Mouse (Mus musculus) stomach, embryonic 16.5 days (tissue): ENCODE measurements around the gene Gm49378. TPM values are rescaled to one million over a fixed set of nuclear protein-coding genes. Genes with fewer than 3 reads are reported as not detected.

Source experiments
- ATAC-seq: fragments of 200-750 bp; cut with Nextera tagmentation; 2 replicates; pipeline ENCODE4 v1.8.0; 2017; ENCODE audit warnings: moderate number of reproducible peaks, moderate TSS enrichment; ENCODE audit not compliant: insufficient read depth, low FRiP score
- H3K27ac ChIP-seq: fragments of 300-500 bp; sonication (generic); 2 replicates; pipeline ENCODE4 v1.5.1; 2014; ENCODE audit warnings: low read length
- H3K27me3 ChIP-seq: fragments of 300-500 bp; sonication (generic); 2 replicates; pipeline ENCODE4 v1.6.1; 2014; ENCODE audit warnings: low read length, control low read depth, mixed read lengths; ENCODE audit not compliant: control insufficient read depth, insufficient read depth
- H3K36me3 ChIP-seq: fragments of 300-500 bp; sonication (generic); 2 replicates; pipeline ENCODE4 v1.6.1; 2014; ENCODE audit warnings: low read length; ENCODE audit not compliant: control insufficient read depth, insufficient read depth
- H3K4me1 ChIP-seq: fragments of 300-500 bp; sonication (generic); 2 replicates; pipeline ENCODE4 v1.6.1; 2014; ENCODE audit warnings: low read length, control low read depth, mixed read lengths; ENCODE audit not compliant: control insufficient read depth, insufficient read depth
- H3K4me2 ChIP-seq: fragments of 300-500 bp; sonication (generic); 2 replicates; pipeline ENCODE4 v1.6.1; 2014; ENCODE audit warnings: low read depth, low read length, mixed read lengths
- H3K4me3 ChIP-seq: fragments of 300-500 bp; sonication (generic); replicated peaks from 2 replicates; pipeline ENCODE4 v1.5.1; 2014; ENCODE audit warnings: mild to moderate bottlenecking, low read length
- H3K9ac ChIP-seq: fragments of 300-500 bp; sonication (generic); 2 replicates; pipeline ENCODE4 v1.6.1; 2014; ENCODE audit warnings: low read length
- H3K9me3 ChIP-seq: fragments of 300-500 bp; sonication (generic); replicated peaks from 2 replicates; pipeline ENCODE4 v1.6.1; 2016; ENCODE audit warnings: low read length, control low read depth; ENCODE audit not compliant: control insufficient read depth
- WGBS: fragments of 180-500 bp; shearing (Covaris S2); extraction: QIAGEN DNeasy Blood & Tissue Kit; methylation state at CpG from one replicate; pipeline ENCODE4 v1.1.7; 2014; 5-methylcytosine and 5-hydroxymethylcytosine counted together
- polyA plus RNA-seq: library from polyadenylated mRNA; unstranded; fragments of >200 nt; fragmentation: Nextera tagmentation; extraction: Ambion mirVana; gene quantifications from 2 replicates; pipeline ENCODE4 v1.2.1, GENCODE M21; 2015

The Gm49378 gene
- polyA plus RNA-seq, 1 experiment from 2014 or later: 2.0 TPM

- Histone ChIP-seq H3K4me2 (no peak overlapping the region), H3K9me3 (no peaks in the 10 kb centered on the region), H3K9ac (no peak overlapping the region), H3K4me1 (peaks cover 17% of the 10 kb centered on the region), H3K27me3 (no peaks in the 10 kb centered on the region), H3K36me3 (peaks cover 22% of the 10 kb centered on the region), H3K27ac (no peak overlapping the region), H3K4me3 (no peak overlapping the region)
- no peak for ATAC-seq
- WGBS: 92% methylated on average over 13 of the region's 13 CpGs
Measured at GRCm38 (mm10) chr14:55641291-55641690, 3.6 kb upstream of the Gm49378 start.

DNA sequence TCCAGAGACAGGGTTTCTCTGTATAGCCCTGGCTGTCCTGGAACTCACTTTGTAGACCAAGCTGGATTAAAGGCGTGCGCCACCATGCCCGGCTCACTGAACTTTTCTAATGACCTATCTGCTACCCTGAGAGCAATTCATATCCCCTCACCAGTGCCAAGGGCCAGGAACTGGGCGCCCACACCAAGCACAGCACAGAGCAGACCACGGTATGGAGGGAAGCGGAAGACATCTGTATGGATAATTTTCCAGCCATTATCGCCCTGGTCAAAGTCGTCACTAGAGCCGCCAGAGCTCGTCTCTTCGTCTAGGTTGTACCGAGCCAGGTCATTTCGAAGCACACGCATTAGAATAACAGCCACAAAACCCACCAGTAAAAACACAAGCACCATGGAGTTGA is 3.1 kb upstream of the Gm49378 start:
- Histone ChIP-seq H3K4me3 (no peak overlapping the region), H3K9me3 (no peaks in the 10 kb centered on the region), H3K27ac (no peak overlapping the region), H3K36me3 (peaks cover 24% of the 10 kb centered on the region), H3K9ac (no peak overlapping the region), H3K4me1 (peaks cover 22% of the 10 kb centered on the region), H3K4me2 (no peak overlapping the region), H3K27me3 (no peaks in the 10 kb centered on the region)
- ATAC-seq: no peak
- WGBS: 97% methylated on average over 14 of the region's 14 CpGs

GRCm38 (mm10) chr14:55635523-55636007 is 2.1 kb downstream of the Gm49378 start, which contains the start of gene Ipo4:
Gene Ipo4, minus strand, starts transcription at chr14:55635957.
- H3K36me3 ChIP-seq: peaks cover 29% of the 10 kb centered on the region
- H3K4me2 ChIP-seq: peak within 1 kb of the TSS; percentile 86
- no peaks in the 10 kb centered on the region for H3K27me3 ChIP-seq
- H3K4me1 ChIP-seq: peaks cover 15% of the 10 kb centered on the region
- peak within 1 kb of the TSS; percentile 79 for H3K9ac ChIP-seq
- H3K9me3 ChIP-seq: no peaks in the 10 kb centered on the region
- ATAC-seq: peak; percentile 75
- under 1% methylated on average over 33 of the region's 33 CpGs for whole genome bisulfite sequencing
- H3K4me3 ChIP-seq: peak within 1 kb of the TSS; percentile 70
- peak within 1 kb of the TSS; percentile 47; the same call in 1 of the 2 replicates for H3K27ac ChIP-seq

DNA sequence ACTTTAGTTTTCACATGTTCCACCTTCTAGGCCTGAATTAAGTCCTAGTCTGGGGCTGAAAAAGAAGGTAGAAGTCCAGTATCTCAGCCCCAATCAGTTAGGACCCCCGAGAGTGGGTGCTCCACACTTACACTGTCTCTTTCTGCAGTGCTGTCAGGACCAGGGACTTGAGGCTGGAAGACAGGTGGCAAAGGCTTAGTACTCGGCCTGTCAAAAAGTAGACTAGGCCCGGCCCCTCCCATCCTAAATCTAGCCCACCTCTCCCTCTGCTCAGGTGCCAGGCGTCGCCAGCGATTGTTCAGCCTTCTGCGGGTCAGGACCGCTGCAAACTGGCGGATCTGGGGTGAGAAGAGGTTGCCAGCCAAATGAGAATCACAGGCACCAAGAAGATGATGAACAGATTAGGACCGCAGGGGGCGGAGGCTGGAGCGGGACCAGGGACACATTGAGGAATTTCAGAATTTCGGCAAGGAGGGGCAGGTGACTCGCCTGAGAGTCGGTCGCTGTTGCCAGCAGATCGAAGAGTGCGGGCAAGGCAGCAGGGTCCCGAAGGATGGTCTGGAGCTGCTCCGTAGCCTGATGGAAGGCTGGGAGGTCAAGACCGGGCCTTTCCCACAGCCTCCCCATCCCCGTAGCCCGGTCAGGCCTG is 2.7 kb downstream of the Gm49378 start:
- peak; percentile 51 for ATAC-seq
- Histone ChIP-seq H3K9me3 (no peaks in the 10 kb centered on the region), H3K4me1 (peaks cover 15% of the 10 kb centered on the region), H3K36me3 (peaks cover 24% of the 10 kb centered on the region), H3K27ac (peak overlapping the region; percentile 47; the same call in 1 of the 2 replicates), H3K4me2 (peak overlapping the region; percentile 86), H3K27me3 (no peaks in the 10 kb centered on the region), H3K9ac (peak overlapping the region; percentile 79), H3K4me3 (peak overlapping the region; percentile 70)
- WGBS: 2% methylated on average over 23 of the region's 23 CpGs

GRCm38 (mm10) chr14:55629312-55629711 is 8.4 kb downstream of the Gm49378 start:
- Histone ChIP-seq H3K27me3 (no peaks in the 10 kb centered on the region), H3K4me2 (no peak overlapping the region), H3K9me3 (no peaks in the 10 kb centered on the region), H3K9ac (no peak overlapping the region), H3K4me3 (no peak overlapping the region), H3K27ac (no peak overlapping the region), H3K36me3 (peaks cover 30% of the 10 kb centered on the region), H3K4me1 (peaks cover 4% of the 10 kb centered on the region; the same call in 1 of the 2 replicates)
- WGBS: 51% methylated on average over 5 of the region's 5 CpGs
- no peak for ATAC-seq

DNA sequence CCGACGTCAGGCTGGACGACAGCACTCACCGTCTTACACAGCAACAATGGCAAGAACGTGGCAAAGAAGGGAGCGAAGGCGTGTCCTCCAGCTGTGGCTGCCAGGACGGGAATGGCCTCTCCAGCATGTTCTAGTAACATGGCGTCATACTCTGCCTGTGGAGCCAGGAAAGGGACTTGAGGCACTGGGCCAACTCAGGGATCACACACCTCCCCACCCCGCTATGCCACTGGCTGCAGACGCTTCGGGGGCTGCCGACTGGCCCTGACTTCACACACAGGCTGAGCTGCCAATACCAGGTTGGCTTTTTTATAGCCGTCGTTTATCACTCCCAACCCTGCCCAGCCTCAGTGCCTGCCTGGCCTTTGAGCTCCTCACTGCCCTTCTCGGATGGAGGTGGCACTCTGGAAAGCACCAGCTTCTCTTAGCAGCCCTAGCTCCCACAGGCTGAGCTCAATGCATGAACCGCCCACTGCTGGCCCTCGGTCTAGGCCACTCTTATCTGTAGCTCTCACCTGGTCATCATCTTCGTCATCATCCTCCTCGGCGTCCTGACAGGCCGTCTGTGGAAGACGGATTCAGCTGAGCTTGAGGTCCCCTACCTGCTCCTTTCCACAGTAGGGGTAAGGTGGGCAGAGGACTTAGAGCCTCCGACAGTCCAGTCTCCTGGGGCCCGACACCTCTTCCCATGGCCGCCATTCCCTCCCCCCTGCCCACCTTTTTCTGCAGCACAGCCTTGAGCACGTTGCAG is 9.4 kb downstream of the Gm49378 start:
- Histone ChIP-seq H3K4me2 (no peak overlapping the region), H3K9ac (no peak overlapping the region), H3K4me3 (no peak overlapping the region), H3K36me3 (peaks cover 26% of the 10 kb centered on the region), H3K4me1 (no peaks in the 10 kb centered on the region), H3K27me3 (no peaks in the 10 kb centered on the region), H3K9me3 (no peaks in the 10 kb centered on the region), H3K27ac (no peak overlapping the region)
- no peak for ATAC-seq
- WGBS: 84% methylated on average over 27 of the region's 27 CpGs

- H3K36me3 ChIP-seq: no peaks in the 10 kb centered on the region
- no peak overlapping the region for H3K27ac ChIP-seq
- WGBS: 28% methylated on average over 22 of the region's 22 CpGs
- ATAC-seq: peak; percentile 41; the same call in 1 of the 2 replicates
- no peaks in the 10 kb centered on the region for H3K27me3 ChIP-seq
- H3K4me1 ChIP-seq: peaks cover 8% of the 10 kb centered on the region
- H3K9me3 ChIP-seq: no peaks in the 10 kb centered on the region
- H3K9ac ChIP-seq: peak overlapping the region; percentile 46
- H3K4me3 ChIP-seq: peak overlapping the region; percentile 32
- peak overlapping the region; percentile 51 for H3K4me2 ChIP-seq
Measured at GRCm38 (mm10) chr14:55618486-55619195, 19.1 kb downstream of the Gm49378 start.

GRCm38 (mm10) chr14:55617822-55618221 is 19.9 kb downstream of the Gm49378 start, which contains the start of gene Rec8:
Gene Rec8, plus strand, starts transcription at chr14:55618037.
- Histone ChIP-seq H3K9ac (peak within 1 kb of the TSS; percentile 46), H3K36me3 (no peaks in the 10 kb centered on the region), H3K4me3 (peak within 1 kb of the TSS; percentile 32), H3K4me2 (peak within 1 kb of the TSS; percentile 51), H3K4me1 (peaks cover 8% of the 10 kb centered on the region), H3K27ac (no peak within 1 kb of the TSS), H3K9me3 (no peaks in the 10 kb centered on the region), H3K27me3 (no peaks in the 10 kb centered on the region)
- peak; percentile 88 for ATAC-seq
- 17% methylated on average over 21 of the region's 21 CpGs for WGBS
